ENCODE assay signal across 16 mouse cellular contexts in genomic region chr3:43209646-43210045, GRCm38 (mm10).
"Had no signal": no experiment of that assay in that cellular context is flagged by ENCODE, and none has a peak within 500 bp of the region (broad histone marks: within the 10 kb centered on the region; RNA-seq: fewer than 3 reads in every experiment).

No protein-coding gene starts in this region.

- H3K9ac ChIP-seq: lung, embryonic 14.5 days; midbrain, embryonic 13.5 days; midbrain, embryonic 15.5 days; neural tube, embryonic 12.5 days; stomach, embryonic 15.5 days had no signal

- H3K27me3 ChIP-seq: megakaryocyte, embryonic 14.5 days; midbrain, embryonic 13.5 days; midbrain, embryonic 15.5 days; neural tube, embryonic 12.5 days; stomach, embryonic 15.5 days had no signal

- ATAC-seq: midbrain, embryonic 13.5 days; midbrain, embryonic 15.5 days had no signal

- H3K4me2 ChIP-seq: lung, embryonic 14.5 days; midbrain, embryonic 11.5 days; midbrain, embryonic 13.5 days; midbrain, embryonic 15.5 days; neural tube, embryonic 12.5 days; stomach, embryonic 15.5 days had no signal

- H3K9me3 ChIP-seq: megakaryocyte, embryonic 14.5 days; midbrain, embryonic 13.5 days; midbrain, embryonic 15.5 days; neural tube, embryonic 12.5 days; stomach, embryonic 15.5 days had no signal

- H3K36me3 ChIP-seq: midbrain, embryonic 13.5 days; midbrain, embryonic 15.5 days; neural tube, embryonic 12.5 days; stomach, embryonic 15.5 days had no signal

- H3K4me1 ChIP-seq: megakaryocyte, embryonic 14.5 days; midbrain, embryonic 13.5 days; midbrain, embryonic 15.5 days; neural tube, embryonic 12.5 days; stomach, embryonic 15.5 days had no signal

- H3K4me3 ChIP-seq: megakaryocyte, embryonic 14.5 days; midbrain, embryonic 13.5 days; midbrain, embryonic 15.5 days; neural tube, embryonic 12.5 days; stomach, embryonic 15.5 days had no signal

- H3K27ac ChIP-seq: macrophage; midbrain, embryonic 13.5 days; midbrain, embryonic 15.5 days; neural tube, embryonic 12.5 days; stomach, embryonic 15.5 days; stomach, postnatal 0 days had no signal

- DNase-seq: lung, adult 18-20 months; lung, embryonic 14.5 days; lung, postnatal 10 days; lung, postnatal 36 days; right cerebral cortex, postnatal 14 days; thymus, adult 2 months; thymus, postnatal 25 days; thymus, postnatal 4 days had no signal
